Mouse (Mus musculus): ENCODE measurements around the gene Nacc2. TPM values are rescaled to one million over a fixed set of nuclear protein-coding genes. Genes with fewer than 3 reads are reported as not detected.
A peak's percentile ranks its signal among the peaks of the same experiment; 100 is the strongest.

The Nacc2 gene
- polyA plus RNA-seq, 1 experiment from 2014 or later, result 18.1 TPM

- no peaks in the 10 kb centered on the region for H3K36me3 ChIP-seq (ENCODE audit: control insufficient read depth, insufficient read depth, low read length)
- H3K9me3 ChIP-seq (replicated peaks; ENCODE audit: control insufficient read depth, low read length, poor library complexity, severe bottlenecking), result no peaks in the 10 kb centered on the region
- H3K9ac ChIP-seq (ENCODE audit: low read depth, low read length), result peak overlapping the region; percentile 88
- ATAC-seq, result peak; percentile 84
- WGBS, result 1% methylated on average over 24 of the region's 24 CpGs
- peak overlapping the region; percentile 82 for H3K27ac ChIP-seq (ENCODE audit: low read length)
- peak overlapping the region; percentile 77 for H3K4me3 ChIP-seq (ENCODE audit: low read depth, low read length)
- H3K4me1 ChIP-seq (ENCODE audit: control insufficient read depth, insufficient read depth, low read length), result peaks cover 13% of the 10 kb centered on the region
- H3K4me2 ChIP-seq (ENCODE audit: low read length), result peak overlapping the region; percentile 75
- H3K27me3 ChIP-seq (ENCODE audit: control insufficient read depth, insufficient read depth, low read depth, low read length), result no peaks in the 10 kb centered on the region
Measured at GRCm38 (mm10) chr2:26091771-26092393, 31.1 kb downstream of the Nacc2 start.

GRCm38 (mm10) chr2:26090876-26091770, 31.9 kb downstream of the Nacc2 start:
- H3K36me3 ChIP-seq (ENCODE audit: control insufficient read depth, insufficient read depth, low read length), result no peaks in the 10 kb centered on the region
- ATAC-seq, result peak; percentile 64
- peak overlapping the region; percentile 88 for H3K9ac ChIP-seq (ENCODE audit: low read depth, low read length)
- H3K4me2 ChIP-seq (ENCODE audit: low read length), result peak overlapping the region; percentile 75
- H3K4me1 ChIP-seq (ENCODE audit: control insufficient read depth, insufficient read depth, low read length), result peaks cover 13% of the 10 kb centered on the region
- WGBS, result under 1% methylated on average over 36 of the region's 39 CpGs
- H3K27me3 ChIP-seq (ENCODE audit: control insufficient read depth, insufficient read depth, low read depth, low read length), result no peaks in the 10 kb centered on the region
- peak overlapping the region; percentile 77 for H3K4me3 ChIP-seq (ENCODE audit: low read depth, low read length)
- H3K9me3 ChIP-seq (replicated peaks; ENCODE audit: control insufficient read depth, low read length, poor library complexity, severe bottlenecking), result no peaks in the 10 kb centered on the region
- H3K27ac ChIP-seq (ENCODE audit: low read length), result peak overlapping the region; percentile 82

GRCm38 (mm10) chr2:26089005-26089404, 34.0 kb downstream of the Nacc2 start:
- Histone ChIP-seq H3K4me3 (ENCODE audit: low read depth, low read length) (no peak overlapping the region), H3K36me3 (ENCODE audit: control insufficient read depth, insufficient read depth, low read length) (no peaks in the 10 kb centered on the region), H3K27me3 (ENCODE audit: control insufficient read depth, insufficient read depth, low read depth, low read length) (no peaks in the 10 kb centered on the region), H3K4me2 (ENCODE audit: low read length) (no peak overlapping the region), H3K9me3 (replicated peaks; ENCODE audit: control insufficient read depth, low read length, poor library complexity, severe bottlenecking) (no peaks in the 10 kb centered on the region), H3K9ac (ENCODE audit: low read depth, low read length) (no peak overlapping the region), H3K27ac (ENCODE audit: low read length) (no peak overlapping the region), H3K4me1 (ENCODE audit: control insufficient read depth, insufficient read depth, low read length) (peaks cover 13% of the 10 kb centered on the region)
- WGBS, result 85% methylated on average over 2 of the region's 2 CpGs
- no peak for ATAC-seq

GRCm38 (mm10) chr2:26086926-26087600, 36.0 kb downstream of the Nacc2 start:
- Histone ChIP-seq H3K9ac (ENCODE audit: low read depth, low read length) (no peak overlapping the region), H3K4me3 (ENCODE audit: low read depth, low read length) (no peak overlapping the region), H3K27me3 (ENCODE audit: control insufficient read depth, insufficient read depth, low read depth, low read length) (no peaks in the 10 kb centered on the region), H3K27ac (ENCODE audit: low read length) (no peak overlapping the region), H3K4me2 (ENCODE audit: low read length) (no peak overlapping the region), H3K9me3 (replicated peaks; ENCODE audit: control insufficient read depth, low read length, poor library complexity, severe bottlenecking) (no peaks in the 10 kb centered on the region), H3K4me1 (ENCODE audit: control insufficient read depth, insufficient read depth, low read length) (peaks cover 5% of the 10 kb centered on the region), H3K36me3 (ENCODE audit: control insufficient read depth, insufficient read depth, low read length) (no peaks in the 10 kb centered on the region)
- 82% methylated on average over 4 of the region's 4 CpGs for WGBS
- no peak for ATAC-seq

- Histone ChIP-seq H3K4me3 (ENCODE audit: low read depth, low read length) (no peak overlapping the region), H3K9ac (ENCODE audit: low read depth, low read length) (no peak overlapping the region), H3K9me3 (replicated peaks; ENCODE audit: control insufficient read depth, low read length, poor library complexity, severe bottlenecking) (no peaks in the 10 kb centered on the region), H3K27me3 (ENCODE audit: control insufficient read depth, insufficient read depth, low read depth, low read length) (no peaks in the 10 kb centered on the region), H3K4me2 (ENCODE audit: low read length) (no peak overlapping the region), H3K27ac (ENCODE audit: low read length) (no peak overlapping the region), H3K36me3 (ENCODE audit: control insufficient read depth, insufficient read depth, low read length) (no peaks in the 10 kb centered on the region), H3K4me1 (ENCODE audit: control insufficient read depth, insufficient read depth, low read length) (peaks cover 4% of the 10 kb centered on the region; the same call in 1 of the 2 replicates)
- WGBS, result 85% methylated on average over 4 of the region's 4 CpGs
- ATAC-seq, result no peak
Measured at GRCm38 (mm10) chr2:26086505-26086904, 36.5 kb downstream of the Nacc2 start.

GRCm38 (mm10) chr2:26082883-26083282, 40.1 kb downstream of the Nacc2 start:
- no peaks in the 10 kb centered on the region for H3K27me3 ChIP-seq (ENCODE audit: control insufficient read depth, insufficient read depth, low read depth, low read length)
- H3K4me1 ChIP-seq (ENCODE audit: control insufficient read depth, insufficient read depth, low read length), result no peaks in the 10 kb centered on the region
- H3K36me3 ChIP-seq (ENCODE audit: control insufficient read depth, insufficient read depth, low read length), result no peaks in the 10 kb centered on the region
- no peak overlapping the region for H3K4me3 ChIP-seq (ENCODE audit: low read depth, low read length)
- no peak overlapping the region for H3K27ac ChIP-seq (ENCODE audit: low read length)
- ATAC-seq, result no peak
- WGBS, result 90% methylated on average over 4 of the region's 4 CpGs
- H3K9ac ChIP-seq (ENCODE audit: low read depth, low read length), result no peak overlapping the region
- H3K9me3 ChIP-seq (replicated peaks; ENCODE audit: control insufficient read depth, low read length, poor library complexity, severe bottlenecking), result no peaks in the 10 kb centered on the region
- no peak overlapping the region for H3K4me2 ChIP-seq (ENCODE audit: low read length)

GRCm38 (mm10) chr2:26080830-26081229, 42.2 kb downstream of the Nacc2 start:
- H3K4me3 ChIP-seq (ENCODE audit: low read depth, low read length), result no peak overlapping the region
- no peaks in the 10 kb centered on the region for H3K36me3 ChIP-seq (ENCODE audit: control insufficient read depth, insufficient read depth, low read length)
- 85% methylated on average over 3 of the region's 3 CpGs for WGBS
- ATAC-seq, result no peak
- no peak overlapping the region for H3K27ac ChIP-seq (ENCODE audit: low read length)
- H3K4me2 ChIP-seq (ENCODE audit: low read length), result no peak overlapping the region
- H3K4me1 ChIP-seq (ENCODE audit: control insufficient read depth, insufficient read depth, low read length), result no peaks in the 10 kb centered on the region
- H3K27me3 ChIP-seq (ENCODE audit: control insufficient read depth, insufficient read depth, low read depth, low read length), result no peaks in the 10 kb centered on the region
- H3K9ac ChIP-seq (ENCODE audit: low read depth, low read length), result no peak overlapping the region
- no peaks in the 10 kb centered on the region for H3K9me3 ChIP-seq (replicated peaks; ENCODE audit: control insufficient read depth, low read length, poor library complexity, severe bottlenecking)

GRCm38 (mm10) chr2:26079409-26079808, 43.6 kb downstream of the Nacc2 start:
- no peak for ATAC-seq
- WGBS, result 76% methylated on average over 4 of the region's 4 CpGs
- H3K27me3 ChIP-seq (ENCODE audit: control insufficient read depth, insufficient read depth, low read depth, low read length), result no peaks in the 10 kb centered on the region
- no peak overlapping the region for H3K27ac ChIP-seq (ENCODE audit: low read length)
- H3K4me2 ChIP-seq (ENCODE audit: low read length), result no peak overlapping the region
- no peaks in the 10 kb centered on the region for H3K36me3 ChIP-seq (ENCODE audit: control insufficient read depth, insufficient read depth, low read length)
- no peaks in the 10 kb centered on the region for H3K4me1 ChIP-seq (ENCODE audit: control insufficient read depth, insufficient read depth, low read length)
- no peaks in the 10 kb centered on the region for H3K9me3 ChIP-seq (replicated peaks; ENCODE audit: control insufficient read depth, low read length, poor library complexity, severe bottlenecking)
- H3K9ac ChIP-seq (ENCODE audit: low read depth, low read length), result no peak overlapping the region
- H3K4me3 ChIP-seq (ENCODE audit: low read depth, low read length), result no peak overlapping the region

- ATAC-seq, result no peak
Measured at GRCm38 (mm10) chr2:26077068-26077467, 46.0 kb downstream of the Nacc2 start.

More at GRCm38 (mm10) chr2:26077068-26077467, 46.0 kb downstream of the Nacc2 start:
- no peaks in the 10 kb centered on the region for H3K27me3 ChIP-seq (ENCODE audit: control insufficient read depth, insufficient read depth, low read depth, low read length)
- H3K4me2 ChIP-seq (ENCODE audit: low read length), result no peak overlapping the region
- no peaks in the 10 kb centered on the region for H3K9me3 ChIP-seq (replicated peaks; ENCODE audit: control insufficient read depth, low read length, poor library complexity, severe bottlenecking)
- H3K9ac ChIP-seq (ENCODE audit: low read depth, low read length), result no peak overlapping the region
- H3K27ac ChIP-seq (ENCODE audit: low read length), result no peak overlapping the region
- no peaks in the 10 kb centered on the region for H3K4me1 ChIP-seq (ENCODE audit: control insufficient read depth, insufficient read depth, low read length)
- 78% methylated on average over 4 of the region's 4 CpGs for WGBS
- no peaks in the 10 kb centered on the region for H3K36me3 ChIP-seq (ENCODE audit: control insufficient read depth, insufficient read depth, low read length)
- H3K4me3 ChIP-seq (ENCODE audit: low read depth, low read length), result no peak overlapping the region
